Mouse (Mus musculus) bone marrow, adult 2 months (tissue): ENCODE results near the gene Serinc3.

Experiments used
- CTCF ChIP-seq: fragments of 200-500 bp; IDR thresholded peaks from 2 replicates; pipeline ENCODE4 v1.5.1; 2011; ENCODE audit warnings: low read length, control low read depth; ENCODE audit not compliant: control insufficient read depth, insufficient read depth
- POLR2A ChIP-seq: fragments of 200-500 bp; IDR thresholded peaks from 2 replicates; pipeline ENCODE4 v1.6.1; 2011; ENCODE audit warnings: low read depth, mild to moderate bottlenecking, control low read depth, low read length, borderline replicate concordance; ENCODE audit not compliant: control insufficient read depth

- peak; percentile 58; the same call in 1 of the 2 replicates for TF ChIP-seq CTCF
- no peak for TF ChIP-seq POLR2A
These were observed 47.3 kb downstream of the Serinc3 start for GRCm38 (mm10) chr2:163597661-163598060.
